Mouse (Mus musculus): ENCODE results near the gene 1500009C09Rik.

GRCm38 (mm10) chr15:82209295-82210050, 42.7 kb upstream of the 1500009C09Rik start:
- TF ChIP-seq FLI1 (IDR thresholded peaks at IDR 0.05; ENCODE audit: low read length): no peak
- TF ChIP-seq GATA1 (IDR thresholded peaks at IDR 0.05; ENCODE audit: borderline replicate concordance, low read length): no peak
